Mouse (Mus musculus) adrenal gland, adult 2 months (tissue): ENCODE results near the gene Zfyve26. TPM values are rescaled to one million over a fixed set of nuclear protein-coding genes. Genes with fewer than 3 reads are reported as not detected.
A peak's percentile ranks its signal among the peaks of the same experiment; 100 is the strongest.
"Not testable (repeated sequence)": the region's sequence is repeated elsewhere in the genome, so short reads cannot be mapped to it uniquely, and the experiment has no call there.

Source experiments
- DNase-seq: peaks from one replicate; pipeline ENCODE4 v3.0.0; 2021
- polyA plus RNA-seq: library from polyadenylated mRNA; depleted of rRNA; stranded (reverse); fragments of >200 nt; gene quantifications from 2 replicates; pipeline ENCODE4 v1.2.3, GENCODE M21; 2012; rRNA removed
- total RNA-seq, 2 experiments: library from RNA; stranded (reverse); gene quantifications; 2 replicates each; pipeline ENCODE4 v1.2.3; 2021

Zfyve26 gene
- total and polyA plus RNA-seq, 3 experiments: 10.5 to 23.0 (median 19.7) TPM

DNA sequence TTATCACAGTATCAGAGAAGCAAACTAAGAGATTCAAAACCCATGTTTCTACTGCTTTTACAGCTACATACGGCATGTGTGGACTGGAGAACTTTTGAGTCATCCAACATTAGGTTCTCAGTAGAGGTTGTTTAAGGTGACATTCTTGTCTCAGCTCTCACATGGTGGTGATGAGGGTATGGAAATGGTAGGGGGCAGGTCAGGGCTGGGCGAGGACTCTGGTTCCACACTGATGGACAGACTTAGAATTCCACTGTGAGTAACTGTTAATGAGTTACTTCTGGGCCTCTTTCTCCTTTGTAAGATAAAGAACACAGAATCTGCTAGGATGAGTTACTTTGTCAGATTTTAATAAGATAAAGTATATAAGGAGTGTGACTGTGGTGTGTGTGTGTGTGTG lies 36.0 kb downstream of the Zfyve26 start:
- no peak for DNase-seq

GRCm38 (mm10) chr12:79254975-79255374 lies 41.1 kb downstream of the Zfyve26 start:
- no peak for DNase-seq

GRCm38 (mm10) chr12:79253294-79254053 lies 42.6 kb downstream of the Zfyve26 start:
- DNase-seq: no peak

DNA sequence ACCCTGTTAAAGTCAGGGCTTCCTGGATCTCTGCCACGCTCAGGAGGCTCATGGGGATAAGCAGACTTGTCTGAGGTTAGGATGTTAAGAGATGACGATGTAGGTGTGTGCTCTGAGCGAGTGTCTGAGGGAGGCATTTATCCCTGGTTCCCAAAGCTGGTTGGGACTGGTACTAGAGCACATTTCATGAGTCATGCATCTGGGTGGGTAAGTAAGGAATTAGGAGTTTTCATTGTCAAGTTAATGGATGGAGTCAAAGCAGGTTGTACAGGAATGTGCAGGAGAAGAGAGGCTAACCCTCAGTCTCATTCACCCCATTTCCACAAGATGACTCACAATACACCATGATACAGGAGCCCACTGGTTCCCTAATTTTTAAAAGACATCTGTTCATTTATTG lies 48.0 kb downstream of the Zfyve26 start:
- DNase-seq: no peak

DNA sequence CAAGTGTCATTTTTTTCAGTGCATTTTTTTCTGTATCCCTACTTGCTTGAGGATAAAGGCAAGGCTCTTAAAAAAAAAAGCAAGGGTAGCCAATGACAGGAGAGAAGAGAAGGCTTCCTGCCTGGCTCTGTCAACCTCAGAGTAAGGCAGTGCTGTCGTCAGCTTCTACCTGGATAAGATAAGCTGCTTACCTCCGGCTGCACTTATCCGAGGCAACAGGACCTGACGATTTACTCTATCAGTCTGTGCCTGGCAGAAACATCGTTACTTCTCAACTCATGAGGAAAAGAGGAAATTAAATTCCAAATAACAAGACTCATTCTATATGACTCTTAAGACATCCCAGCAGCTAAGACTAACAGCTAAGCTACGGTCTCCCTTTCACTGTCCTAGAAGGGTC lies 53.2 kb downstream of the Zfyve26 start:
- no peak for DNase-seq

DNA sequence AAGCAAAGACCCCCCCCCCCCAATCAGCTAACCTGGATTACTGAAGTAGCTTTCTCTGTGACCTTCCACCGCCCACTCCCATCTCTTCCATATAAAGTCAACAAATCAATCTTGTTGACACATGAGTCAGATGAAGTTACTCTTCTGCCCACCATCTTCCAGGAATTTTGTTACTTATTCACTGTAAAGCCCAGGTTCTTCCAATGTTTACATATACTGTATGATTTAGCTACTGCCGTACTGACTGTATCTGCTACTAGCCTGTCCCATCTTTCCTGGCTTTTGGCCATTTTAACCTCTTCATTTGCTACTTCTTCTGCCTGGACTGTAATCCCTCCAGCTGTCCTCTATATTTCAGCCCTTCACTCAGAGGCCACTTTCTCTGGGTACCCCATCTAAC lies 54.1 kb downstream of the Zfyve26 start:
- DNase-seq: no peak

DNA sequence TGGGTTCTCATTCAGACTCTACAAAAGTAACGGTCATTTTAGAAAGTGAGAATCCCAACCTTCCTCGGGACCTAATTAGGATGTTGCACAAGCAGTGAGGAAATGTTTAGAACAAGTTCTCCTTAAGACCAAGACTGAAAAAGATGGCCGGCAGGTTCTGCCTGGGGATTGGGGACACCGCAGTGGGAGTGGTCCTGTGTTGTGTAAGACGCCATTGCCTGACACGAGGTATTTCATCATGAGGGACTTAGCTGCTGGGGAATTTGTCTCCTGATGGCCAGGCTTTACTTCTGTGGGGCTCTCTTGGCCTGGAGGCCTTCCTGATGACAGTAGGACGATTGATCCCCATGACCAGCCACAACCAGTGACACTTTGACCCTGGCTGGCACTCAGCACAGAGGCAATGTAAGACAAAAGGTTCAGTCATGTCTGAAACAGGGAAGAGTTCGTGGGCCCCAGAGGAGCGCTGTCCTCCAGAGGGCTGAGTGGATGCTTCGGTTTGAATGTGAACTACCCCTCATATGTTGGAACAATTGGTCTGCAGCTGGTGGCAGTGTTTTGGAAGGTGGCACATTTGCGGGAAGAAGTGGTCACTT lies 60.5 kb downstream of the Zfyve26 start:
- peak; percentile 7 for DNase-seq

- no peak for DNase-seq
These were observed 78.6 kb downstream of the Zfyve26 start for GRCm38 (mm10) chr12:79217511-79217910.

DNA sequence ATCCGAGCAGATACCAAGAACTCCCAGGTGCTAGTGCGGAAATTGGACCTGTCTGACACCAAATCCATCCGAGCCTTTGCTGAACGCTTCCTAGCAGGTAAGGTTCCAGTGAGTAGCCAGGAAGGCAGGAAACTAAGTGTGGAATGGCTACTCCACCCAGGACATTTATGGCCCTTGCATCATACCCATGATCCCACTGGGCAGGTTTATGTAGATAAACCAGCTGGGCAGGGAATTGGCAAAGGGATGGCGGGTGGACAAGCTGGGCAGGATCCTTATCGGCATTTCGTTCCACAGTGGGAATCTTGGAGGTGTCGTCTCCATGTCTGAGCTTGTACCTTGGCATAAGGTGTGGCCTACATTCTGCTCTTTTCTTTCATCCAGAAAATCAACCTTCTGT lies 84.7 kb downstream of the Zfyve26 start:
- no peak for DNase-seq

GRCm38 (mm10) chr12:79208703-79209464 lies 87.2 kb downstream of the Zfyve26 start, which contains the start of gene Rdh12:
Gene Rdh12 (plus strand): TSS chr12:79208914.
- peak; percentile 45 for DNase-seq

DNA sequence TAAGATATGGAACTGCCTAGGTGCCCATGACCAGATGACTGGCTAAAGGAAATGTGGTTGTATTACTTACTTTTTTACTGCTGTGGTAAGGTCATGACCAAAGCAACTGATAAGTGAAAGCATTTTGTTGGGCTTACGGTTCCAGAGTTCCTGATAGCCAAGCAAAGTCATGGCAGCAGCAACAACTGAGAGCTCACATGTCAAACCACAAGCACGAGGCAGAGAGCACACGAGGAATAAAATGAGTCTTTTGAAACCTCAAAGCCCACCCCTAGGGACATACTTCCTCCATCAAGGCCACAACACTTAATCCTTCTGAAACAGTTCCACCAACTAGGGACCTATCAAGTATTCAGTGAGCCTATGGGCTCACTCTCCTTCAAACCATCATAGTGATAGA lies 94.2 kb downstream of the Zfyve26 start:
- DNase-seq: no peak

GRCm38 (mm10) chr12:79197105-79197504 lies 99.0 kb downstream of the Zfyve26 start:
- no peak for DNase-seq

DNA sequence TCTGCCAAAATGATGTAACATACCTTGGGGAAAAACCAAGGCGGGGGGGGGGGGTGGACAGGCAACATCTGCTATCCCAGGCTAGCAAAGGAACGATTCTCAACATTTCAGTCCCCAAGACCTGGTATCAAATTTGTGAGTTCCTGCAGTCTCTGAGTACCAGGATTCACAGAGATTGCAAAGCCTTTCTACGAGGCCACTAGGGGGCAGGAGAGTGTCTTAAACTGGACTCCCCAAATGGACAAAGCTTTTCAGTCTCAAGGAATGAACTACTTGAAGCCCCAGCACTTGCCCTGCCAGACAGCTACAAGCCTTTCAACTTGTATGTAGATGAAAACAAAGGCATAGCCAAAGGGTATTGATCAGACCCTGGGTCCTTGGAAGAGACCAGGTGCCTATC lies 102.7 kb downstream of the Zfyve26 start:
- DNase-seq: peak; percentile 59

- DNase-seq: no peak
These were observed 103.9 kb downstream of the Zfyve26 start, which contains the start of gene Rdh11 for GRCm38 (mm10) chr12:79192193-79192592. Gene Rdh11 (minus strand): TSS chr12:79192293.

DNA sequence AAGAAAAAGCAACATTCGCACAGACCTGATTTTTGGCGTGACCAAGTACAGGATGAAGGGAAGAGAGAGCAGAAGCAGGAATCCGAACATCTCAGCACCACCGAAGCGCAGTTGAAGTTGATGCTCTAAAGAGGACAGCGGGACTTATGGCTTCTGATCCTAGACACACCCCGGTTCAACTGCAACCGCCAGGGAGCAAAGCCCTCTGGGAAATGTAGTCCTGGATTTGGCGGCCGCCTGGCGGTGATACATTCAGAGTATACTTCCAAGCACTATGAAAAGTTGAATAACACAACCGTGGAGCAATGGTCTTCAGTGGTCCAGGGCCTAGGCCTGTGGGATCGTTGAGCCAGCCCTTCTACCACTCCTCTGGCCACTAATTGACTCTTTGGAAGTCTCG lies 104.4 kb downstream of the Zfyve26 start:
- peak; percentile 81 for DNase-seq

- DNase-seq: peak; percentile 68
These were observed 105.0 kb downstream of the Zfyve26 start for GRCm38 (mm10) chr12:79190931-79191673.

DNA sequence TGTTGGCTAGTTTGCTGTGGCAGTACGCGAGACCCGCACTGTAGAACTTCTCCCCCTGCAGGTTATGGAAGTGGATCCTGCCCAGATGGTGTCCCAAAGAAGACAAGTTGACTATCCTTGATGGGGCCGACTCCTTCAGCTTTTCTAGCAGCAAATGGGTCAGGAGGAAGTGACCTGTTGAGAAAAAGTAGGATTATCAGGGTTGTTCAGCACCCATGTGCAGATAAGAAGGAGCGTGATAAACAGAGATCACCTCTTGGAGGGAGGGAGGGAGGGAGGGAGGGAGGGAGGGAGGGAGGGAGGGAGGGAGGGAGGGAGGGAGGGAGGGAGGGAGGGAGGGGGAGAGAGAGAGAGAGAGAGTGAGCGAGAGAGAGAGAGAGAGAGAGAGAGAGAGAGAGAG lies 110.9 kb downstream of the Zfyve26 start:
- not testable (repeated sequence) for DNase-seq

Other genes starting within 250 kb of the Zfyve26 start
- 10 to 100 TPM; 10.5 to 12.6 TPM for gene Pigh, start 206.7 kb downstream of the Zfyve26 start, total RNA-seq
- gene Pigh, start 206.7 kb downstream of the Zfyve26 start, polyA plus RNA-seq: 16.7 and 17.5 TPM in 2 replicates
- under 1 TPM; 0.26 to 0.41 TPM for gene Arg2, start 165.5 kb downstream of the Zfyve26 start, total RNA-seq
- not detected in 2 replicates for gene Arg2, start 165.5 kb downstream of the Zfyve26 start, polyA plus RNA-seq
- gene Vti1b, start 123.6 kb downstream of the Zfyve26 start, total RNA-seq: 100 to 1,000 TPM; 103 to 147 TPM
- 33.7 and 36.9 TPM in 2 replicates for gene Vti1b, start 123.6 kb downstream of the Zfyve26 start, polyA plus RNA-seq
- 10 to 100 TPM; 17.0 to 28.3 TPM for gene Rdh11, start 104.0 kb downstream of the Zfyve26 start, total RNA-seq
- gene Rdh11, start 104.0 kb downstream of the Zfyve26 start, polyA plus RNA-seq: 6.5 and 7.0 TPM in 2 replicates
- gene Rdh12, start 87.4 kb downstream of the Zfyve26 start, total RNA-seq: under 1 TPM; 0.66 to 0.86 TPM
- gene Rdh12, start 87.4 kb downstream of the Zfyve26 start, polyA plus RNA-seq: 0.09 and 0.12 TPM in 2 replicates
- under 1 TPM; 0.45 to 0.49 TPM for gene Rad51b, start 978 bp upstream of the Zfyve26 start, total RNA-seq
- gene Rad51b, start 978 bp upstream of the Zfyve26 start, polyA plus RNA-seq: 0.07 and 0.08 TPM in 2 replicates